Mouse (Mus musculus): ENCODE results near the gene Mettl7b.

DNA sequence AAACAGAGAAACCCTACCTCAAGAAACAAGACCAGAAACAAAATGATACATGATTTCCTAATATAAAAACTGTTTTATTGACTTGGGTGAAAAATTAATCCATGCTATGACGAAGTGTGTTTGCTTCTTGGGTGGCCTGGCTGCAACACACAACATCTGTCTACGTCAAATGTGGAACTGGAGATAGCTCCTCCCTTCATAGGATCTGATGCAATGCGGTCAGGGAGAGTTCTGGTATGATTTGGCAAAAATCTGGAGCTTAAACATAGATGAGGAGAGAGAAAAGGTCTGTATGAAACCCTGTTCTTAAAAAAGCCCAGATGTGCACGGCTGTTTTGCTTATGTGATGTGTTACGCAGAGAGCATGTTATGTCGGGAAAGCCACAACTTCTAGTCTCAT, 5.1 kb upstream of the Mettl7b start:
- no peak for TF ChIP-seq POLR2A (IDR thresholded peaks at IDR 0.05; ENCODE audit: insufficient read depth, low read depth, low read length)
- no peak for TF ChIP-seq CTCF (IDR thresholded peaks at IDR 0.05; ENCODE audit: insufficient read depth, low read depth, low read length)
